Mouse (Mus musculus): ENCODE data around the gene Lmx1a.

DNA sequence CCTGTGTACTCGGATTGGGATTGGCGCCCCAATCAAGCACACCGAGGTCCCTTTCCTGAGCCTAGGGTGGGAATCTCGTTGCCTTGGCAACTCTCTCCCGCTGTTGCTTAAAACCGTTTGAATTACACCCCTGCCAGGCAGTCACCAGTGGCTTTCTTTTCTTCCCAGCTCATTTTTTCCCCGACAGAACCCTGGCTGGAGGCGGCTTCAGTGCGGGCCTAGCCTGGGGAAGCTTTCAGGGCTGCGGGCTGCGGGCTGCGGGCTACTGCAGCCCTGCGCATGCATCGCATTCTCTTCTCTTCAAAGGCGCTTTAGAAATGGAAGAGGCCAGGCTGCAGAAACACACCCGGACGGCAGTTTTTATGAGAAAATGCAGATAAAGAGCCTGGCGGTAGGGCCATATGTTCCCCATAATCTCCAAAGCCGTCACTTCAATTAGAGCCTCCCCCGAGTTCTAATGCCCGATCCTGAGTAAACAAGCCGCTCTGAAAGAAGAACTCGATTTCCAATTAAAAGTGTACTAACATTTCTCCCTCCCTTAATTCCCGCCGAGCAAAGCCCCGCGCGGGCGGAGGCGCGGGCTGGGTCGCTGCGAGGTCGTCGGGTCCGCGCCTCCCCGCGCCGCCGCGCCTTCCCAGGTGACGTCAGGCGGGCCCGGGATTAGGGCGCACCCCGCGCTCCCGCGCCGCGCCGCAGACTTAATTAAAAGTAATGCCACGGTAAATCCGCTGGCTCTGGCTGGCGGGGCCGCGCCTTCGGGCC lies 113.7 kb downstream of the Lmx1a start:
- TF ChIP-seq POLR2A (IDR thresholded peaks at IDR 0.05; ENCODE audit: borderline replicate concordance, extremely low read depth, low read depth, low read length) (no peak), CTCF (IDR thresholded peaks at IDR 0.05; ENCODE audit: insufficient read depth, low read length) (no peak)

Measured in lung, adult 2 months (tissue).